Mouse (Mus musculus): ENCODE results near the gene Trib2. TPM values are rescaled to one million over a fixed set of nuclear protein-coding genes. Genes with fewer than 3 reads are reported as not detected.

Trib2 gene
- 30.8 and 61.0 TPM in 2 replicates for polyA plus RNA-seq (2016; fragmentation: Nextera tagmentation; extraction: Ambion mirVana)

DNA sequence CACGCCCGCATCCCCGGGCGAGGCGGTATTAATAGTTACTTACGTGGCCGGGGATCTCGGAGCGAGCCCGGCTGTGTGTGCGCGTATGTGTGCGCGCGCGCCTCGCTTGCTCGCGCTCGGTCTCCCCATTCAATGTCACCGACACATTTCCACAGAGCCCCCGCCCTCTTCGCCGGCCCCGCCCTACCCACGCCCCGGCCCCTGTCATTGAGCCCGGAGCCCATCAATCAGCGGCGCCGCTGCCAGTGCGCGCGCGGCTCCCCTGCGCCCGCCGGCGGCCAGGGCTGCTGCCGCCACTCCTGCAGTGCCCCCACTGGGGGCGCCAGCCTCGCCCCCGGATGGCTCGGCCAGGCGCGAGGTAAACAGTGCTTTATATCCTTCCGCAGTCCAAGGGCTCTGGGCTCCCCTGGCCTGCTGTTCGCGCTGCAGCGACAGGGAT, at the start of gene Trib2:
Gene Trib2, minus strand, starts transcription at position 183 of the 439 bp plus-strand sequence.
- Histone ChIP-seq H3K27ac (peak within 1 kb of the TSS; percentile 95), H3K4me1 (peaks cover 24% of the 10 kb centered on the region), H3K4me3 (peak within 1 kb of the TSS; percentile 90), H3K36me3 (no peaks in the 10 kb centered on the region), H3K9me3 (no peaks in the 10 kb centered on the region), H3K27me3 (ENCODE audit: insufficient read depth, poor library complexity, severe bottlenecking) (no peaks in the 10 kb centered on the region)
- peak; percentile 96 for DNase-seq (ENCODE audit: low spot score)
- under 1% methylated on average over 44 of the region's 50 CpGs for WGBS

DNA sequence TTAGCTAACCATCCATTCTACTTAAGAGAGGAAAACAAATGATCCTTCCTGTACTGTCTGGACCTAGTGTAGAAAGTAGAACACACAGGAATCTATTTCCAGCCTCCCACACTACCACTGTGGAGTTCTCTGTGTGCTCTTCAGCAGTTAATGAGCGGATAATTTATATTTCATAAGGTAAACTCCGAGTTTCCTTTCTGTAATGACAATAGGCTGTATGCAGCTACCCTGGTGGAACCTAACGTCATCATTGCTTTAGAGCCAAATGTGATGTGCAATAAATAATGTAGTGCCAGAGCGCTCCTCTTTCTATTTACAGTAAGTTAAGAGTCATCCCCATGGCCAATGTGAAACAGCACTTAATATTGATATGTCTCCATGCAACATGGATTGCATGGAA, 41.3 kb upstream of the Trib2 start:
- Histone ChIP-seq H3K4me1 (no peaks in the 10 kb centered on the region), H3K9me3 (no peaks in the 10 kb centered on the region), H3K4me3 (no peak overlapping the region), H3K27ac (no peak overlapping the region), H3K27me3 (ENCODE audit: insufficient read depth, poor library complexity, severe bottlenecking) (no peaks in the 10 kb centered on the region), H3K36me3 (no peaks in the 10 kb centered on the region)
- no peak for DNase-seq (ENCODE audit: low spot score)
- 84% methylated on average over 4 of the region's 4 CpGs for WGBS

- Histone ChIP-seq H3K4me1 (no peaks in the 10 kb centered on the region), H3K27me3 (ENCODE audit: insufficient read depth, poor library complexity, severe bottlenecking) (no peaks in the 10 kb centered on the region), H3K27ac (no peak overlapping the region), H3K9me3 (no peaks in the 10 kb centered on the region), H3K36me3 (no peaks in the 10 kb centered on the region), H3K4me3 (no peak overlapping the region)
- DNase-seq (ENCODE audit: low spot score) = no peak
- 86% methylated on average over 5 of the region's 5 CpGs for WGBS
Observed at GRCm38 (mm10) chr12:15855891-15856290, 39.2 kb upstream of the Trib2 start.

DNA sequence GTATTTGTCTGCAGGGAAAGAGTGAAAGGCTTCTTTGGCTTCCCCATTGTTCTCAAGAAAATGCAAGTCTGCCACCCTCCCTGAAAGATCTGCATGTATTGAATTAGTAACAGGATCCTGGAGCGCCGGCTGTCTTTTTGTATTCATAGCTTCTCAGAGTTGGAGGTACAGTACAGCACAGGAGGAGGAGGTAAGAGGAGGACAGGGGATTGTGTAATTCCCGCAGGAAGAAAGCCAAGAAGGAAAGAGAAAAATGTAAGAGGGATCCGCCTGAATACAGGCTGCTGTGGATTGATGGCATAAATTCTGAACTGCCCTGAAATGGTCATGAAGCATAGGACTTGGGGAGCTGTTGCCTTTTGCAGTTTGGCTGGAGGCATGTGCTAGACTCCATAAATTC, 36.1 kb upstream of the Trib2 start:
- Histone ChIP-seq H3K9me3 (no peaks in the 10 kb centered on the region), H3K4me3 (no peak overlapping the region), H3K36me3 (no peaks in the 10 kb centered on the region), H3K27me3 (ENCODE audit: insufficient read depth, poor library complexity, severe bottlenecking) (no peaks in the 10 kb centered on the region), H3K27ac (no peak overlapping the region), H3K4me1 (peaks cover 13% of the 10 kb centered on the region)
- DNase-seq (ENCODE audit: low spot score) = no peak
- WGBS = 75% methylated on average over 4 of the region's 4 CpGs

GRCm38 (mm10) chr12:15852031-15852430, 35.3 kb upstream of the Trib2 start:
- 81% methylated on average over 4 of the region's 4 CpGs for WGBS

GRCm38 (mm10) chr12:15850441-15850895, 33.7 kb upstream of the Trib2 start:
- DNase-seq (ENCODE audit: low spot score) = no peak
- 67% methylated on average over 8 of the region's 8 CpGs for WGBS
- H3K27ac ChIP-seq = no peak overlapping the region

More at GRCm38 (mm10) chr12:15852031-15852430, 35.3 kb upstream of the Trib2 start:
- H3K4me3 ChIP-seq = no peak overlapping the region
- no peak overlapping the region for H3K27ac ChIP-seq
- no peaks in the 10 kb centered on the region for H3K36me3 ChIP-seq
- H3K9me3 ChIP-seq = no peaks in the 10 kb centered on the region
- H3K4me1 ChIP-seq = peaks cover 13% of the 10 kb centered on the region
- DNase-seq (ENCODE audit: low spot score) = no peak
- no peaks in the 10 kb centered on the region for H3K27me3 ChIP-seq (ENCODE audit: insufficient read depth, poor library complexity, severe bottlenecking)

DNA sequence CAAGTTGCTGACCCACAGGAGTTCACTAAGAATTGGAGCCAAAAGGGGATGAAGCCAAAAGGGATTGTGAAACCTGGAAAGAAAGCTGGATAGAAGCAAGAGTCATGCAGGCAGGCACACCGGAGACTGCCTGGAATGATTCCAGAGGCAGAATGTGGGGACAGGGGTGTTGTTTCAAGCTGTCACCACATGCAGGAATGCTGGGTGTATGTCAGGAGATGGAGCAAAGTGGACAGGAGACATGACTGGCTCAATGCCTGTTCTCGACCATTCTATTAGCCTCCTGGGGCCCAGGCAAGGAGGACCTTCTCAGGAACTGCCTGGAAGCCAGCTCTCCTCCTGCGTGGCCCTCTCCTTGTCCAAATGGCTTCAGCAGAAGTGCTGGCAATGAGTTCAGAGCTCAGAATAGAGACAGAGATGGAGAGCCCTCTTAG, 33.2 kb upstream of the Trib2 start:
- Histone ChIP-seq H3K36me3 (no peaks in the 10 kb centered on the region), H3K4me3 (no peak overlapping the region), H3K4me1 (peaks cover 13% of the 10 kb centered on the region), H3K27ac (peak overlapping the region; percentile 32; the same call in 1 of the 2 replicates), H3K9me3 (no peaks in the 10 kb centered on the region), H3K27me3 (ENCODE audit: insufficient read depth, poor library complexity, severe bottlenecking) (no peaks in the 10 kb centered on the region)
- DNase-seq (ENCODE audit: low spot score) = peak; percentile 78
- 45% methylated on average over 3 of the region's 3 CpGs for WGBS

More at GRCm38 (mm10) chr12:15850441-15850895, 33.7 kb upstream of the Trib2 start:
- no peak overlapping the region for H3K4me3 ChIP-seq
- no peaks in the 10 kb centered on the region for H3K27me3 ChIP-seq (ENCODE audit: insufficient read depth, poor library complexity, severe bottlenecking)
- H3K4me1 ChIP-seq = peaks cover 13% of the 10 kb centered on the region
- no peaks in the 10 kb centered on the region for H3K36me3 ChIP-seq
- no peaks in the 10 kb centered on the region for H3K9me3 ChIP-seq

DNA sequence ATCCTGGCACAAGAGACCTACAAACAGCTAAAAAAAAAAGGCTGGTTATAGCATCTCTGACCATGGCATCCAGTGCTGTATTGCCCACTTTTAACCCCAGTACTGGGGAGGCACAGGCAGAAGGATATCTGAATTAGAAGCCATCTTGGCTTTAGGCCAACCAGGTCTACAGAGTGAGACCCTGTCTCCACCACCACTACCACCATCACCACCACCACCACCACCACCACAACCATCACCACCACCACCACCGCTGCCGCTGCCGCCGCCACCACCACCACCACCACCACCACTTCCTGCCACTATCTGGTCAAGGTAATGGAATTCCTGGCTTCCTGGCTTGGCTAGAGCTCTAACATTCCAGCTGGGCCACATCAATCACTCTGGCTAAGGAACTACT, 31.7 kb upstream of the Trib2 start:
- H3K27me3 ChIP-seq (ENCODE audit: insufficient read depth, poor library complexity, severe bottlenecking) = no peaks in the 10 kb centered on the region
- no peaks in the 10 kb centered on the region for H3K36me3 ChIP-seq
- H3K4me1 ChIP-seq = peaks cover 13% of the 10 kb centered on the region
- no peak overlapping the region for H3K4me3 ChIP-seq
- no peak overlapping the region for H3K27ac ChIP-seq
- H3K9me3 ChIP-seq = no peaks in the 10 kb centered on the region
- DNase-seq (ENCODE audit: low spot score) = no peak
- 73% methylated on average over 4 of the region's 4 CpGs for WGBS

- H3K4me3 ChIP-seq = no peak overlapping the region
- H3K4me1 ChIP-seq = peaks cover 2% of the 10 kb centered on the region
- no peaks in the 10 kb centered on the region for H3K36me3 ChIP-seq
- WGBS = 77% methylated on average over 3 of the region's 3 CpGs
- no peak overlapping the region for H3K27ac ChIP-seq
- no peaks in the 10 kb centered on the region for H3K27me3 ChIP-seq (ENCODE audit: insufficient read depth, poor library complexity, severe bottlenecking)
- DNase-seq (ENCODE audit: low spot score) = no peak
- H3K9me3 ChIP-seq = no peaks in the 10 kb centered on the region
Observed at GRCm38 (mm10) chr12:15844701-15845100, 28.0 kb upstream of the Trib2 start.

GRCm38 (mm10) chr12:15840864-15841557, 24.3 kb upstream of the Trib2 start:
- no peak overlapping the region for H3K4me3 ChIP-seq
- H3K27ac ChIP-seq = no peak overlapping the region
- WGBS = 89% methylated on average over 12 of the region's 12 CpGs
- no peak for DNase-seq (ENCODE audit: low spot score)
- H3K4me1 ChIP-seq = no peaks in the 10 kb centered on the region
- no peaks in the 10 kb centered on the region for H3K27me3 ChIP-seq (ENCODE audit: insufficient read depth, poor library complexity, severe bottlenecking)
- no peaks in the 10 kb centered on the region for H3K9me3 ChIP-seq
- H3K36me3 ChIP-seq = no peaks in the 10 kb centered on the region

DNA sequence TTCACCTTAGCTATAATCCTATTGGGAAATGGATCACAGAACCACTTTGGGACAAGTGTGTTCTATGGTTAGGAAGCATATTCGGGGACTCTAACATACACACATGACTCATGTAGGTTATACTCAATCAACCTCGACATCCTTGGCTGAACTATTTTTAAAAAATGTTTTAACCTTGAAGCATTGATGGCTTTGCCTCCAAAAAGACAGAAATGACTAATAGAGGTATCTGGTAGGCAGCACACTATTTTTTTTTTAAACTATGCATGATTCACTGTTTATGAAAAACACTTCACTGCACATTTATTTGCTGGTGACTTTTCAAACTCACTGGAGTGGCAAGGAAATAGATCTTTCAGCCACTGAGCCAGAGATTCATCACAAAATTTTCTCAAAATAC, 21.5 kb upstream of the Trib2 start:
- Histone ChIP-seq H3K9me3 (no peaks in the 10 kb centered on the region), H3K27me3 (ENCODE audit: insufficient read depth, poor library complexity, severe bottlenecking) (no peaks in the 10 kb centered on the region), H3K36me3 (no peaks in the 10 kb centered on the region), H3K27ac (no peak overlapping the region), H3K4me3 (no peak overlapping the region), H3K4me1 (no peaks in the 10 kb centered on the region)
- 84% methylated on average over 2 of the region's 2 CpGs for WGBS
- DNase-seq (ENCODE audit: low spot score) = no peak

- Histone ChIP-seq H3K36me3 (no peaks in the 10 kb centered on the region), H3K4me3 (no peak overlapping the region), H3K9me3 (no peaks in the 10 kb centered on the region), H3K27ac (no peak overlapping the region), H3K4me1 (no peaks in the 10 kb centered on the region), H3K27me3 (ENCODE audit: insufficient read depth, poor library complexity, severe bottlenecking) (no peaks in the 10 kb centered on the region)
- no peak for DNase-seq (ENCODE audit: low spot score)
- 87% methylated on average over 4 of the region's 4 CpGs for WGBS
Observed at GRCm38 (mm10) chr12:15837566-15837965, 20.8 kb upstream of the Trib2 start.

- Histone ChIP-seq H3K4me3 (no peak overlapping the region), H3K9me3 (no peaks in the 10 kb centered on the region), H3K36me3 (no peaks in the 10 kb centered on the region), H3K27ac (no peak overlapping the region), H3K4me1 (no peaks in the 10 kb centered on the region), H3K27me3 (ENCODE audit: insufficient read depth, poor library complexity, severe bottlenecking) (no peaks in the 10 kb centered on the region)
- 91% methylated on average over 7 of the region's 7 CpGs for WGBS
- peak; percentile 22 for DNase-seq (ENCODE audit: low spot score)
Observed at GRCm38 (mm10) chr12:15832674-15833052, 15.9 kb upstream of the Trib2 start.

Data from heart, embryonic 10.5 days (tissue).